Mouse (Mus musculus): ENCODE measurements at regions not wholly inside any gene's neighbourhood (a gene's known extent, or its start where the extent isn't known, plus 50 kb on each side); places are given as distances from the start of the nearest gene placed in this dataset.

DNA sequence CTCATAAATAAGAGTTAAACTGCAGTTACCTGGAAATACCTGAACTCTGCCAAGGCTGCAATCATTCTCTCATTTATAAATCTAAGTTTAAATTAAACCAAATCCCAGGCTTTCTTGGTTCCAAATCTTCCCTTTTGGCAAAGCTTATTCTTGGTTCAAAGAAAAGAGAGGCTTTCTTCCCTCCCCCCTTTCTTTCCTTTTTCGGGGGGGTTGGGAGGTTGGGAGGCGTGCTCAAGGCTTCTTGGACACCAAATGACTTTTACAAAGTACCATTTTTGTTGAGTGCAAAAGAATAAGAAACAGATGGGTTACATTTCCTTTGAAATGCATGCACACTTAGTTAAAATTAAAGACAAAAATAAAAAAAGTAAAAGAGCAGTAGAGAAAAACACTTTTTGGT, 105.4 kb upstream of the Mroh9 start:
- no peak for DNase-seq

- no peak for DNase-seq
Measured at GRCm38 (mm10) chr1:163181851-163182250, 96.4 kb upstream of the Mroh9 start.

GRCm38 (mm10) chr1:163177011-163177410, 91.5 kb upstream of the Mroh9 start:
- DNase-seq = no peak

DNA sequence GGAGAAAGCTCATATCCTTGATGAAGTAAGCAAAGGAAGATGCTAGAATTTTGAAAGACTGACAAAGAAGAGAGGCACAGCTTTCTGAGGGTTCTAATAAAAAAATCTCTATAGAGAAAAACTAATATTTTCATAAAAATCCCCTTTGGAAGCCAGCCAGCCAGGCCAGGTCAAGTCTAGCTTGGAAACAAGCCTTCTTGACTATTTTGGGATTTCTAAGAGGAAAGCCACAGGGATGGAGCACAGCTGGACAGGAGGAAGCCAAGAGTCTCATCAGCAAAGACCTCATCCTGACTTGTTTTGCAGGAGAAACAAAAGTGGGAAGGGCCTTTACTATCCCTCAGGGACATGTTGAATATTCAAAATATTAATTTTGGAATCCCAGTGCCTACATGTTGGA, 81.6 kb upstream of the Mroh9 start:
- DNase-seq = no peak

GRCm38 (mm10) chr1:163163636-163164035, 78.2 kb upstream of the Mroh9 start:
- DNase-seq = no peak

DNA sequence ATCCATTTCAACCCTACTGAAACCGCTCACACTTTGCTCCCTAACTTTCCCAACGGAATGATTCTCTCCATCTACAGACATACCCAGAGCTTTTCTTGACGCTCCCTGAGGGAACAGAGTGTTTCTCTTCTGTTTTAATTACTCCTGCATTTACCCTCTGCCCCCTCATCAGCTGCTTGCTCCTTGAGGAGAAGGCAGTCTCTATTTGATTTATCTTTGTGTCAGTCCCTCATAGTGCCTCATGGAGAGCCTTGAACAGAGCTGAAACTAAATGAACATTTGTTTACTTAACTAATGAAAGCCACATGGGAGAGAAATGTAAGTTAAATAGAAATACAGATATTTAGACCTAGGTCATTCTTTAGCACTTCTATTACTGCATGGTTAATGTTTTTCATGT, 74.4 kb upstream of the Mroh9 start:
- DNase-seq = no peak

DNA sequence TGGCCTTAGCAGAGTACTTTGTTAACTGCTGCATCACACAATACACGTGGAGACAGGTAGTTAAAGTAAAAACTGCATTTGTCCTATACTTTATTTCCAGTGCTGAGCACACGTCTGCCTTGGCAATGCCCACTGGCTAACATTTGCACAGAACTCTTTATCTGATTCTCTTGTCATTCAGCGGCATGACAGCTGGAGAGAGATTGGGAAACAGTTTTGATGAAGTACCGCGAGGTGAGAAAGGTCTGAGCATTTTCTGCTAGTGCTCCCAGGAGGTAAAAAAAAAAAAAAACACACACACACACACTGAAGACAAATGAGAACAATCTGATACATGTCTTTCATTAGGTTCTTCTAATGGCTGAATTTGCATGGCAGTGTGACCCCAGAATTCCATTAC, 73.0 kb upstream of the Mroh9 start:
- DNase-seq = no peak

DNA sequence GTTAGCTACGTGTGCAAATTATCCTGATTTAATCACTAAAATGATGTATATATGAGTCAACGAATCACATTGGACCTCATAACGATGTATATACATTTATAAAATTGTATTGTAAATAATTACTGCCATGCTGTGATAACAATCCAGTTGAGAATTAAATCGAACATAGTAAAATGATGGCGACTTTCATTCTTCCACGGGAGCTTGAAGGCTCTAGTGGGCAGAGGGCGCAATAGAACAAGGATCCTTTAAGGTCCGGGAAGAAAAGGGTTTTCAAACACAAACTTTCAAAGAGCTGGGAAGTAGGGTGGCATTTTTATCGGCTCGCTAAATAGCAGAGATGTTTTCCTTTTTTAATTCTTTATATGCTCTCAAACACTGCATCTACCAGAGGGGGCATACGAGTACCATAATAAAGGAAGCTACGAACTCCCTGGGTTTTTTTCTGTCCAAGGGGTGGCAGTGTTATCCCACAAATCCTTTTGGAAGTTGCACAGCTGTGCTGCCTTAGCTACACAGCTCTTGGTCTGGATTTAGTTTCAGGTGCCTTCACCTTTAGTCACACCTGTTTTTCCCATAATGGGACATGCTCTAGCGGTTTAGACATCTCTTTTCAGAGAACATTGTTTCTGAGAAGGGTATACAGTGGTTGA, 64.9 kb upstream of the Mroh9 start:
- DNase-seq = peak; percentile 7

GRCm38 (mm10) chr1:163146641-163147040, 61.2 kb upstream of the Mroh9 start:
- no peak for DNase-seq

GRCm38 (mm10) chr1:163143113-163143512, 57.6 kb upstream of the Mroh9 start:
- no peak for DNase-seq

- DNase-seq = no peak
Measured at GRCm38 (mm10) chr1:163141471-163141870, 56.0 kb upstream of the Mroh9 start.

DNA sequence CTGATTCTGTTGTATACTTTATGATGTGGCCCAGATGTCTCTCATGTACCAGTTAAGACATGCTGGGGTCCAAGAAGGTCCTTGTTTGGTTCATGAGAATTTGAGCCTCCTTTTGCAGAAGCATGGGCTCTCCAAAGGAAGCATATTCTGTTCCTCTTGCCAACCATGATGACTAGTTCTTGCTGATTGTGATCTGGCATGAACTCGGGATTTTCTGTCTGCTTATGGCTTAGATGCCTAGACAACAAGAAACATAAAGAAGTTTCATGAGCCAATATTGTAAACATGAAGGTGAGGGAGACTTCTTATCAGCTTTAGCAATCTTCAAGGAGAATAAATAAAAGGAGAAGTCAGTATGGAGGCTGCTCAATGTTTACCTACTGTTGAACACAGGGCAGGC, 52.7 kb upstream of the Mroh9 start:
- no peak for DNase-seq

Data from cerebellum, adult 11 months (tissue).